Mouse (Mus musculus): ENCODE measurements around the gene Gm11549.

DNA sequence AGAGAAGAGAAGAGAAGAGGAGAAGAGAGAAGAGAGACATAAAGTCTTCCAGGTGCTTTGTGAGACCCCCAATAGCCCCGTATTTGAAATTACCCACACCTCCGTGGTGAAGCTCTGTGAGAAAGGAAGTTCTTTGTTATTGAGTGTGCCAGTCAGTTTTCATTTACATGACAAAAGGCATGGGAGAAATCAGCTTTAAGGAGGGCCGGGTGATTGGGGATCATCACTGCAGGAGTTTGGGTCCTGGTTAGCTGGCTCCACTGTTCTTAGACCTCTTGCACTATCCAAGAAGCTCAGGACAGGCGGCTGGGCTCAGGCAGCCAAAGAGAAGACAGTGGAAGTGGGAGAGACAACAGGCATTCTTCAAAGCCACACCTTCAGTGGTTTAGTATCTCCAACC lies 524 bp upstream of the Gm11549 start:
- TF ChIP-seq CTCF (IDR thresholded peaks at IDR 0.05; ENCODE audit: low read depth) (no peak), EP300 (IDR thresholded peaks at IDR 0.05; ENCODE audit: low read depth) (no peak)
